Mouse (Mus musculus) testis, adult 2 months (tissue): Measurements from ENCODE around the gene Gbp8. TPM values are rescaled to one million over a fixed set of nuclear protein-coding genes. Genes with fewer than 3 reads are reported as not detected.

Source experiments
- H3K27ac ChIP-seq: fragments of 200-500 bp; 2 replicates; pipeline ENCODE4 v1.5.1; 2012; ENCODE audit warnings: low read depth, low read length; ENCODE audit not compliant: control insufficient read depth, insufficient read depth
- H3K27me3 ChIP-seq: fragments of 200-500 bp; 2 replicates; pipeline ENCODE4 v1.6.1; 2012; ENCODE audit warnings: mild to moderate bottlenecking, low read length, moderate library complexity; ENCODE audit not compliant: control insufficient read depth, insufficient read depth
- H3K36me3 ChIP-seq: fragments of 200-500 bp; 2 replicates; pipeline ENCODE4 v1.6.1; 2012; ENCODE audit warnings: mild to moderate bottlenecking, low read length; ENCODE audit not compliant: control insufficient read depth, insufficient read depth
- H3K4me1 ChIP-seq: fragments of 200-500 bp; 2 replicates; pipeline ENCODE4 v1.6.1; 2012; ENCODE audit warnings: low read length; ENCODE audit not compliant: control insufficient read depth, insufficient read depth
- H3K4me3 ChIP-seq: fragments of 200-500 bp; 2 replicates; pipeline ENCODE4 v1.5.1; 2012; ENCODE audit warnings: low read depth, mild to moderate bottlenecking, low read length, moderate library complexity, mixed read lengths; ENCODE audit not compliant: control insufficient read depth
- CTCF ChIP-seq: fragments of 200-500 bp; IDR thresholded peaks from 2 replicates; pipeline ENCODE4 v1.5.1; 2012; ENCODE audit warnings: low read depth, mild to moderate bottlenecking, inconsistent platforms, low read length, moderate library complexity; ENCODE audit not compliant: control insufficient read depth, insufficient read depth, insufficient replicate concordance
- POLR2A ChIP-seq: fragments of 200-500 bp; IDR thresholded peaks from 2 replicates; pipeline ENCODE4 v1.6.1; 2012; ENCODE audit warnings: low read depth, mild to moderate bottlenecking, inconsistent platforms, low read length, moderate library complexity; ENCODE audit not compliant: control insufficient read depth
- polyA plus RNA-seq: library from polyadenylated mRNA; depleted of rRNA; stranded (reverse); fragments of >200 nt; gene quantifications from 2 replicates; pipeline ENCODE4 v1.2.3, GENCODE M21; 2012; rRNA removed

The Gbp8 gene
- polyA plus RNA-seq, 1 experiment = 0.32 TPM

GRCm38 (mm10) chr5:104979040-104979513, 160.3 kb downstream of the Gbp8 start:
- Histone ChIP-seq H3K27ac (no peak overlapping the region), H3K4me1 (no peaks in the 10 kb centered on the region), H3K36me3 (no peaks in the 10 kb centered on the region), H3K27me3 (no peaks in the 10 kb centered on the region; the same call in 1 of the 2 replicates), H3K4me3 (no peak overlapping the region)
- no peak for TF ChIP-seq CTCF
- TF ChIP-seq POLR2A = no peak

Other genes with a start within 250 kb of the Gbp8 start
- 0.21 and 0.25 TPM in 2 replicates for gene Abcg3, start 156.8 kb downstream of the Gbp8 start, polyA plus RNA-seq
- 0.20 and 0.27 TPM in 2 replicates for gene Gbp9, start within 50 bp of the Gbp8 start, polyA plus RNA-seq
- gene Gbp4, start within 50 bp of the Gbp8 start, polyA plus RNA-seq = 0.35 and 0.43 TPM in 2 replicates
- gene Gbp10, start 100.0 kb upstream of the Gbp8 start, polyA plus RNA-seq = 0.18 and 0.27 TPM in 2 replicates
- gene Gm43302, start 154.2 kb upstream of the Gbp8 start, polyA plus RNA-seq = 0.14 and 0.22 TPM in 2 replicates
- gene Gbp6, start 154.2 kb upstream of the Gbp8 start, polyA plus RNA-seq = 0.12 and 0.36 TPM in 2 replicates